Mouse (Mus musculus) urinary bladder, postnatal 36 days (tissue): ENCODE measurements around the gene Stk24.
"Not testable (repeated sequence)": the region's sequence is repeated elsewhere in the genome, so short reads cannot be mapped to it uniquely, and the experiment has no call there.

Experiments
- DNase-seq, 2 experiments: peaks; one replicate each; pipeline ENCODE4 v3.0.0; 2022; ENCODE audit warnings: low spot score in 2 of 2, mixed read lengths in 1 of 2

Stk24 gene

DNA sequence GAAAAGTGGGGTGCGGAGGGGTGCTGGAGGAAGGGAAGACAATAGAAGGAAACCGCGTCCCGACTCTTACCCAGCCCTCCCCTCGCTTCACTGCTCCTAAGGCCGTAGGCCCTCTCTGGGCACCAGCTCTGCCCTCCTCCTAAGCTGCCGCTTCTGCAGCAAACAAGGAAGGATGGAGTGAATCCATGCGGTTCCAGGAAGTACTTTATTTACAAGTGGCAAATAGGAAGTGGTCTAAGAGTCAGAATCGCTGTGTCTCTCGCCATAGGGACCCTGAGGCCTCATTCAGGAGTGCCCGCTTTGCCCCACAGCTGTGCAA is at the start of gene Stk24:
Stk24 (minus strand) TSS at position 185 of the 319 bp plus-strand sequence.
- DNase-seq = no peak

DNA sequence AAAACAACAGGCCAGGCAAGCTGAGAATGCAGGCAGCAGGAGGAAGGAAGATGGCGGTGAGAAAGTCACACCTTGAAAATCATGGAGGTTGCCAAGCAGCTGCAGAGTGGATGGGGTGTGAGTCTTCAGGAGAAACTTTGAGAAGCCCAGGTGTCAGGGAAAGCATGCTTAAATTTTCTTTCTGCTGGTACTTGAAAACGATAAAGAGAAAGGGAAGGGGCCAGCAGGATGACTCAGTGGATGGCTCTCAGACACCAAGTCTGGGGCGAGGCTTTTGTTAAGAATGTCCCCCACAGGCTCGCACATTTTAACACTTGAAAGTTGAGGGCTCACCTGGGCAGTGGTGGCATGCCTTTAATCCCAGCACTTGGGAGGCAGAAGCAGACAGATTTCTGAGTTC is 48.3 kb upstream of the Stk24 start:
- DNase-seq = no peak

DNA sequence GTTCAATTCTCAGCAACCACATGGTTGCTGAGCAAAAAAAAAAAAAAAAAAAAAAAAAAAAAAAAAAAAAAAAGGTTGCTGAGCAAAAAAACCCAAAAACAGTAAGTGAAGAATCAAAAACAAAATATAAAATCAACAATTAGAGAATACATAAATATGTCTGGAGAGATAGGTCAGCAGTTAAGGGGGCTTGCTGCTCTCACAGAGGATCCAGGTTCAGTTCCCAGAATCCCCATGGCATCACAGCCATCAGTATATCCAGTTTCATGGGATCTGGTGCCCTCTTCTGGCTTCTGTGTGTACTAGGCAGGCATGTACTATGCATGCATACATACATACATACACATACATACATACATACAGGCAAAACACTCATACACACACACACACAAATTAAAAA is 46.9 kb upstream of the Stk24 start:
- DNase-seq = no peak

DNA sequence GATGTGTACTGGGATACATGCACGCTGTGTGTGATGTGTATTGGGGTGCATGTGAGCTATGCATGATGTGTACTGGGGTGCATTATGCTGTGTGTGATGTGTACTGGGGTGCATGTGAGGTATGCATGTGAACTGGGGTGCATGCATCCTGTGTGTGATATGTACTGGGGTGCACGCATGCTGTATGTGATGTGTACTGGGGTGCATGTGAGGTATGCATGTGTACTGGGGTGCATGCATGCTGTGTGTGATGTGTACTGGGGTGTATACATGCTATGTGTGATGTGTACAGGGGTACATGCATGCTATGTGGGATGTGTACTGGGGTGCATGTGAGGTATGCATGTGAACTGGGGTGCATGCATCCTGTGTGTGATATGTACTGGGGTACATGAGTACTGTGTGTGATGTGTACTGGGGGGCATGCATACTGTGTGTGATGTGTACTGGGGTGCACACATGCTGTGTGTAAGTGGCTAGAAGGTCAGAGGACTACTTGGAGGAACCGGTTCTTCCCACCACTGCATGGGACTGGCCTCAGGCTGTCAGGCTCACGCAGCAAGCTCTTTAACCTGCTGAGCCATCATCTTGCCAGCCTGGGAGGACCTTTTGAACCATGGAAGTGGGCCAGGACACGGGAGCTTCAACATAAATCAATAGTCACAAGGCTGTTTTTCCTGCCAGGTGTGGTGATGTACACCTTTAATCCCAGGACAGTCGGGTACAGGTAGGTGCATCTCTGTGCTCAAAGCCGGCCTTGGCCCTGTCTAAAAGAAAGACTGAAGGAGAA is 45.4 kb upstream of the Stk24 start:
- DNase-seq = peak in 1 of 2 experiments; percentile 30

DNA sequence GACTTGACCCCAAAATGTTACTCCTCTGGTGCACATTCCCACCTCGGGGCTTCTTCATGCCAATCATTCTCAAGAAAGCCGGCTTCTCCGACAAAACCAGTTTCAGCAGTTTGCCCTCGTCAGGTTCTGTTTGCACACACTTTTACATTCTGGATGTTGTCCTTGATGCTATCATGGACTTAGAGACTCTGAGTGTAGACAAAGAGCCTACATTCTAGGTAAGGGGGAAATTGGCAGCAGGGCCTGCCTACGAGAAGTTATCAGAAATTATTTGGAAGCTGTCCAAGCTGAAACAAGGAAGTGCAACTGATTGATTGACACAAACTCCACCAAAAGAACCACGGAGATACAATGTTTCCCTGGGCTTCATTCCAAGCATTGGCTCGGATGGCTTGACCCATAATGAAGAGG is 43.5 kb upstream of the Stk24 start:
- DNase-seq = peak; percentile 71 to 76

DNA sequence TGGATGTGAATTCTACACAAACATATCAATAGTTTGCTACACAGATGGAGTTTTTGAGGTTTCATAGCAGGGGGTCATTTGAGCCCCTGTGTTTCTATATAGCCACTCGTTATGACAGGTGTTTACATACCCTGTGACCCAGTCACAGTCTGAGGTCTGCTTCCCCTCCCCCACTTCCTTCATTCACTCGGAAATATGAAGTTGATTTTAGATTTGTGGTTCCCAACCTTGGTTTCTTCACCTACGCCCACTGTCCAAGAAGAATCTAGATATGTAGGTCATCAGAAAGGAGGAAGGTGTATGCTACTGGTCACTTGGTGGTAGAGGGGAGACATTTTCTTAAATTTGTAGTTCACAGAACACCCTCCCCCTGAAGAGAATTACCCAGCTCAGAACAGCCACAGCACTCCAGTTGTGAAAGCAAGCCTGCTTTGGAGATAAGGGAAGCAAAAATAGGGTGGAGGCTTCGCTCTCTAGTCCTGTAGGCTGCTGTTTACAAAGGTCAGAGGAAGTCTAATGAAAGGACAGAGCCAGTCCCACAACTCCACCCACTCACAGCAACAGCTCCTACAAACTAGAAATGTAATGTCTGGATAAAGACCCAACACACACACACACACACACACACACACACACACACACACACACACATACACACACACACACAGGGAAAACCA is 43.0 kb upstream of the Stk24 start:
- DNase-seq = peak in 1 of 2 experiments; percentile 60

DNA sequence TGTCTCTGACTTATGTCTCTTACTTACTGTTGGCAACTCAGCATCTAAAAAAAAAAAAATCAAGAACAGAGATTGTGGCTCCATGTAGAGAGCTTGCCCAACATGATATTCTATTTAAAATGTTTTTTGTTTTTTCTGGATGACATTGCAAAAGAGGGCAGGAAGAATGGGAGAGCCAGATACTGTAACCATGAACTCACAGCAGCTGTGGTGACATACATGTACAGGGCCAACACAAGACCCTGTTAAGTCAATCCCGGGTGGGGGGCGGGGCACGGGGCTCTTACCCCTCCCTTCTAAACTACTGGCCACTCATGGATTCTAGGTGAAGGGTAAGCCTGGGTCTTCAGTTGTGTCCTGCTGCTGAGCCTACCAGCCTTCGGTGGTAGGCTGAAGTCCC is 42.2 kb upstream of the Stk24 start:
- no peak for DNase-seq

DNA sequence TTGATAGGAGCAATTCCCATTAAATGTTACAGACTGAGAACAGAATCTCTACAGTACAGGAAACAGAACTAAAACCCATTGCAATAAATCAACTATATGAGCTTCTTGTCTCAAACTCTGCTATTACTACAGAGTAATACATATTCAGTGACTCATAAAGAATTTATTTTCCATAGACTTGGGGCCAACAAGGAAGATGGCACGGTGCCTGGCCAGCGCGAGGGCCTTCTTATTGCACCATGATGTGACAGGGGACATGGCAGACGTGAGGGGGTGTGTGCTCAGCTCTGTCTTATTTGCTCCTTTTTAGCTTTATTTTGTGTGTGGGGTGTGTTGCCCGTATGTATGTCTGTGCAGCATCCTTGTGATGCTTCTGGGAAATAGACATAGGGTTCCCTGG is 37.8 kb upstream of the Stk24 start:
- peak; percentile 62 to 80 for DNase-seq

DNA sequence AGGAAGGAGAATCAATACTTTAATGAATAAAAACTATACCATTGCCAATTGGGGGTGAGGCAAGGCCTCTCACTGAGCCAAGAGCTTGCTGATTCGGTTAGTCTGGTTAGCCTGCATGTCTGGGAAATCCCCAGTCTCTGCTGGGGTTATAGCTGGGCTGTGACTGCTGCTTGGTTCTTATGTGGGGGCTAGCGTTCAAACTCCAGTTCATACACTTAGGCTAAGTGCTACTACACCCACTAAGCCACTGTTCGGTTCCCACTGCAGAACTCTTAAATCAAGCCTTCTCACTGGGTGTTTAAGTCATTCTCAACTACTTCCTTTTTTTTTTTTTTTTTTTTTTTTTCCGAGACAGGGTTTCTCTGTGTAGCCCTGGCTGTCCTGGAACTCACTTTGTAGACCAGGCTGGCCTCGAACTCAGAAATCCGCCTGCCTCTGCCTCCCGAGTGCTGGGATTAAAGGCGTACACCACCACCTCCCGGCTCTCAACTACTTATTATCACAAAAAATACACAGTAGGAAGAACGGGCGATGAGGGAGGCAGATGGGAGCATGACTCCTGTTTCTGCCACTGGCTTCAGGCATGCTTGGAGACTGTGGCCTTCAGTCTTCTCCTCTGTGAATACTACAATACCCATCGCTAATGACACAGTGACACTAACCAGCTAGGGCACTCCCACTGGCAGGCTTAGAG is 37.0 kb upstream of the Stk24 start:
- no peak for DNase-seq

DNA sequence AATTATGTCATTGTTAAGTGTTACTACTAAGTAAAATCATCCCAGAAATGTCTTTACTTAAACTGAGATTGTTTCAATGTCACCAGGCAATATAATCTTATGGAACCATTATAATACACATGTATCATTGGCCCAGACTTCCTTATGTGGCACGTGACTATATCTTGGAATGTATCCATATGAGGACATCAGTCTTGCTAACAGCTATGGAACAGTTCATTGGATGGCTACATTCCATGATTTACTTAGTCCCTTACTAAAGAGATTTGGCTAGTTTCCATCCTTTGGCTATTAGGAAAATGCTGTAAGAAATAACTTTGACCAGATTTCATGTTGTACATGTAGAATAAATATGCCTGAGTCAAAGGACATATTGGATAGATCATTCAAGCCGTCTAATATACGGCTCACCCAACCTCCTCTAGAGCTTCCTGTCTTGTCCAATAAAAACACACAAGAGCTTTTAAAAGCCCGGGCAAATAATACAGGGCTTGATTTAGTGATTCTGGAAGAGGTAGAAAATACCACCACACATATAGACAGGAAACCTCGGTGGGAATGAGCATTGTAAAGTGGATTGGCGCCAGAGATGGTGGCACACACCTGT is 34.9 kb upstream of the Stk24 start:
- DNase-seq = no peak

DNA sequence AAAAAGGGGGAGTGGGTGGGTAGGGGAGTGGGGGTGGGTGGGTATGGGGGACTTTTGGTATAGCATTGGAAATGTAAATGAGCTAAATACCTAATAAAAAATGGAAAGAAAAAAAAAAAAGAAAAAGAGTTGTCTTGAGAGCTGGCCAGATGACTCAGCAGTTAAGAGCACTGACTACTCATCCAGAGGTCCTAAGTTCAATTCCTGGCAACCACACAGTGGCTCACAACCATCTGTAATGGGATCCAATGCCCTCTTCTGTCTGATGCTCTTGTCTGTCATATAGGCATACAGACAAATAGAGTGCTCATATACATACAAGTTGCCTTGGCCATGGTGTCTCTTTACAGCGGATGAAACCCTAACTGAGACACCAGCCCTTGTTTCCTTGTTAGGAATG is 33.9 kb upstream of the Stk24 start:
- DNase-seq = not testable (repeated sequence)

DNA sequence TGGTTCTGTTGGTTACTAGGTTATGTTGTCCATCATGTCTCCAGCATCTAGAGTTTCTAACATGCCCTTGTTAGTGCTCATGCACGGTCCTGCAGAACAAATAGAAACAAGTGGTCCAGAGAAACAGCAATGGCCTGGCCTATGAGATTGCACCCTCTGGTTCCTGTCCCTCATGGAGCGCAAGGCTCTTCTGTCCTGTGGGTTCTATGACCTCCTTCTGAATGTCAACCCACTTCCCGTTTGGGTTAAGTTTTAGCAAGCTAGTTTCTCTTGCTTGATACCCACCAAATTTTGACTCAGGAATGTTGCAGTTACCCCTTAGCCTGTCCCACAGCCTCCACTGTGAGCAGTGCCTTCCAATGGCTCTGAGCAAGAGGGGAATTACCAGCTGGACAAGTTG is 29.1 kb upstream of the Stk24 start:
- DNase-seq = no peak

DNA sequence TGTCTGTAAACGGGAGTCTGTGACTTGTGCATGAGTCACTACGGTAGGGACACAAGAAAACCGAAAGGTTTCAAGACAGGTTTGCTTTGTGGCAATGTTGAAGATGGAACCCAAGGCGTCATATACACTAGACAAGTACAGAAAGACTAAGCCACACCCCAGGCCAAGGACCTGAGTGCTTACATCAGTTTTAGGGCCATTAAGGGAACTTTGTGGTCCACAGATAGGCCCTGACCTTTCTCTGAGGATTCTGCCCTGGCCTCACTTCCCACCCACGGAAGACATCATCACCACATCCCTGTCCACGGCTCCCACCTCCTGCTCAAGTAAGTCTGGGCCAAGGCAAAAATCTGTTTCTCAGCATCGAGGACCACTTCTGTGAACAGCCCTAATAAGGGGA is 27.1 kb upstream of the Stk24 start:
- no peak for DNase-seq

DNA sequence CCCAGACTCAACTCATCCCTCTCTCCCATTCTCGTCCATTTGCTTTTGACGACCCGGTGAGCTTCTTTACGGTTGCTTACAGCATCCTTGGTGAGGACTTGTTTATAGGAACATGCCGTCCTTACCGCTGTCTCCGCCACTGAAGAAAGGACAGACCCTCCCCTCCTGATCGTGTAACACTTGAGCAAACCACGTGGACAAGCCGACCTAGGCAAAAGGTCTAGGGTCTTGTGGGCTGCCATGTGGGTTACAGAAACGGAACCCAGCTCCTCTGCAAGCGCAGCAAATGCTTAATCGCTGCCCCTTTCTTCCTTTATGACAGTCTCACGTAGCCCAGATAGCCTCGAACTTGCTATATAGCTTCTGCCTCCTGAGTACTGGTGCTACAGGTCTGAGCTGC is 25.7 kb upstream of the Stk24 start:
- no peak for DNase-seq

DNA sequence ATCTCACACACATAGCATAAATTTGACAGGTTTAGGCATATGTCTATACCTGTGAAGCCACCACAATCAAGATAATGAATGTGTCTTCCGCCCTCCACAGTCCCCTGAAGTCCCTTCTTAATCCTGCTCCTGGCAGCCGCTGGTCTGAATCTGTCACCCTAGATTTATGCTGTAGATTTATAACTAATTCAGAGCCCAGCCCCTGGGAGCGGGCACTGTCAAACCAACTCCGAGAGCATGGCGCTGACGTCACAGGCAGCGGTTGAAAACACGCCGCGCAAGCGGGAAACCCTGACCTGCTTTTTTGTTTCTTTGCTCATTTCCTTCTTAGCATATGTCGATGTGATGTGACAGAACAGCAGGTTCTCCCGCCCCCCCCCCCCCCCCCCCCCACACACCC is 25.3 kb upstream of the Stk24 start:
- no peak for DNase-seq

DNA sequence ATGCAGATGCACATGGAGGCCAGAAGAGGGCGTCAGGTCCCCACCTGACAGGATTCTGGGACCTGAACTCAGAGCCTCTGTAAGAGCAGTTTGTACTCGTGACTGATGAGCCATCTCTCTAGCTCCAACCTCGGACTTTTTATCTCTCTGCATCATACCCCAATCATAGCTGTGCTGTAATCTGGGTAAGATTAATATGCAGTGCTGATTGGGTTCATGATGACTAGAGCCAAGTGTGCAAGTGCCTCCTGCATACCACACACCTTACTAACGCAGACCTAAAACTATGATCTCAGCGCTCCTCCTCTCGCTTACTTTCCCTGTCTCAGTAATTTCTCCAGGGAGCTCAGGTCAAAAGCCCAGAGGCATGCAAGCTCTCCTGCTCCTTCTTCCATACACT is 19.9 kb upstream of the Stk24 start:
- no peak for DNase-seq

DNA sequence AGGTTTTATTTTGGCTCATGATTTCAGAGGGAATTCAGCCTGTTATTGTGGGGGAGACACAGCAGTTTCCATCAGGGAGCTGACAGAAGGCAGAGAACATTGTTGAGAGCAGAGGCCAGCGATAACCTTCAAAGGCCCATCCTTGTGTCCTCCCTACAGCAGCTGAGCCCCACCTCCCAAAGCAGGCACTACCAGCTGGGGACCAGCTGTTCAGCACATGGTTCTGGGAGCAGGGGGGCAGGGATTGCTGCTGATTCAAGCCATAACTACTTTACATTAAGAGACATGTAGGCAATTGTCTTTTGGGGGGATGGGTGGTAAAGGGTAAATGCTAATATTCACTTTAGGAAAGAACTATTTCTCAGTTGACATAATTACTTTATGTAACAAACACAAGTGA is 17.7 kb upstream of the Stk24 start:
- no peak for DNase-seq

DNA sequence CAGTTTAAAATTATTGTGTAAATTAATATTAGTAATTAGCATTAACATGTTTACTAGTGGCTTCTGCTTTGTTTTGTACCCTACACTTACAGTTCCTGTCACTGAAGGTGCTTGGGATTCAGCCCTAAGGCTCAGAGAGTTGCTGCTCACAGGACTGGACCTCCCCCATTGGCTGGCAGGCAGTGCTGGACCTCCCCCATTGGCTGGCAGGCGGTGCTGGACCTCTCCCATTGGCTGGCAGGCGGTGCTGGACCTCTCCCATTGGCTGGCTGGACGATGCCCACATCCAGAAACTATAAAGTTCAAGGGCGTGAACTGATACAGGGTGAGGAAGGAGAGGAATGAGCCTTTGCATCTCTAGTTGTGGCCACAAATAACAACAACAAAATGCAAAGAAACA is 15.3 kb upstream of the Stk24 start:
- no peak for DNase-seq

DNA sequence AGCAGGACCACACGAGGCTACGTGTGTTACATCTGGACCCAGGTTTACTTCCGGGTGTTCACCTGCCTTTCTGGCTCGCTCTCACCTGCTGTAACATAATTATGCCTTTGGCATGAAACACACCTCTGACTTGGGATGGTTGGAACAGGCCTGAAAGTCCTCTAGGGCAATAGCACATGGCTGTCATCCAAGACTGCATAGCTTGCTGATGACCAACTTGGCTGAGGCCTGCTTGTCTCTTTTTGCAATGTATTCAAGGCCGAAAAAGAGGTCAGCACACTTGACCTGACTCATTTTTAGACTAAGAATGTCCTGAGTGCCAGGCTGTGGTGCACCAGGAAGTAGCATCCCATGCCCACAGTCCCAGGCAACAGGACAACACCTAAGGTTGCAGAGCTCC is 12.1 kb upstream of the Stk24 start:
- peak in 1 of 2 experiments; percentile 73 for DNase-seq

DNA sequence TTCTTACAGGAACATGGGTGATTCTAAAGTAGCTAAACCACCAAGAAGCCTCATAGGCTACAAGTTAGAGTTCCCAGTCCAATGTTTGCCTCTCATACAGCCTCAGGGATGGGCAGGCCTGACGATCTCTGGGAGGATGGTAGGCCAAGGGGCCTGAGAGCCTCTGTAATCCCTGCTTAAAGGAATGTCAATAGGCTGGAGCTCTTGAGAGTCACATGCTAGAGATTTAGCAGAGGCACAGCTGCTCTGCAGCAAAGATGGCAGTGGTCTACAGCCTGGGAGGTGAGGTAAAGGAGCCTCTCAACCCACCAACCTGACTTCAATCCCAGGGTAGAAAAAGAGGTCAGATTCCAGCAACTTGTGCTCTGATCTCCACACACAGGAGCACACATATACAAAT is 7.9 kb upstream of the Stk24 start:
- no peak for DNase-seq

DNA sequence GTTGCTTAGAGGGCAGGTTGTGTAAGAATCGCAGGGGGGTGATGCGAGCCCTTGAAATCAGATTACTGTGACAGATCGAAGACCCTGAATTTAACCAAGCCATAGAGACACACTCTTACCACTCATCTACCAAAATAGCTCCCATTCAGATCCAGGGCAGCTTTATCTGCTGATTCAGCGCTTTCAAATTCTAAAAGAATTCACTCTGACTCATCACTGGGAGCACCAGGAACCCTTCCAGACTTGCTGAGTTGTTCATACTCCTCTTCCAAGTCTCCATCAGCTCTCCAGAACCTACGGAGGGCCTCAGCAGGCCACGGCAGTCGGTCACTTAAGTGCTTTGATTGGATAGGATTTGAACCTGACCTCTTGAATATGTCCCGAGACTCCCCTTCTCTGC is 5.6 kb upstream of the Stk24 start:
- DNase-seq = no peak

DNA sequence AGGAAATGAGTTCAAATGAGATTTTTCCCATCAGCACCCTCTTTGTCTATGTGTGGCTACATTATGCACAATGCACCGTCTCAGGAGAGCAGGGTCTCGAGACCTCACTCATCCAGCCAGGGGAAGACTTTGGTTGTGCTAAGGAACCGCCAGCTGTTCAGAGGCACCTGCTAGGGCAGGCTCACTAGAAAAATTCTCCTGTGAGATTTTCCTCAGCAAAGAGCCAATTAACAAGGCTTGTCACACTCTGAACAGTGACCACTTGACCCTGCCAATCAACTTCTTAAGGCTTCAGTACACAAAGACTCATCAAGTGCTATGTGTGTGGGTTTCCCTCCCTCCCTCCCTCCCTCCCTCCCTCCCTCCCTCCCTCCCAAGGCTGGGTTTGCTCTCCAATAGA is 4.0 kb upstream of the Stk24 start:
- DNase-seq = no peak
